Mouse (Mus musculus): ENCODE data around the gene Cnbd2. TPM values are rescaled to one million over a fixed set of nuclear protein-coding genes. Genes with fewer than 3 reads are reported as not detected.
A peak's percentile ranks its signal among the peaks of the same experiment; 100 is the strongest.

Gene Cnbd2
- 1 to 10 TPM; 4.1 to 4.7 TPM for total RNA-seq (2021)

GRCm38 (mm10) chr2:156312297-156312897 lies at the start of gene Cnbd2, which contains the start of gene Scand1:
TSS of gene Cnbd2 (plus strand) at chr2:156312299.
TSS of gene Scand1 (minus strand) at chr2:156312704.
- intact Hi-C loops (cut with DNase I), result no loop called here
- peak; percentile 83 for DNase-seq

GRCm38 (mm10) chr2:156263204-156263893 lies 48.8 kb upstream of the Cnbd2 start:
- intact Hi-C loops (cut with DNase I), result no loop called here
- no peak for DNase-seq

GRCm38 (mm10) chr2:156267636-156268035 lies 44.5 kb upstream of the Cnbd2 start:
- DNase-seq, result no peak
- intact Hi-C loops (cut with DNase I), result no loop called here

GRCm38 (mm10) chr2:156272553-156272952 lies 39.5 kb upstream of the Cnbd2 start:
- intact Hi-C loops (cut with DNase I), result loop anchor here (10.0 kb wide), 1 partner anchor 88 kb away; the partner anchor contains the start of gene Rbm39
- DNase-seq, result no peak

GRCm38 (mm10) chr2:156278226-156279017 lies 33.7 kb upstream of the Cnbd2 start:
- DNase-seq, result peak; percentile 77
- intact Hi-C loops (cut with DNase I), result loop anchor here (10.0 kb wide), 1 partner anchor 94 kb away; the partner anchor contains the start of gene Rbm39

- intact Hi-C loops (cut with DNase I), result no loop called here
- DNase-seq, result peak; percentile 17
Observed at GRCm38 (mm10) chr2:156281227-156281626, 30.9 kb upstream of the Cnbd2 start.

GRCm38 (mm10) chr2:156285161-156285560 lies 26.9 kb upstream of the Cnbd2 start:
- intact Hi-C loops (cut with DNase I), result no loop called here
- DNase-seq, result no peak

- intact Hi-C loops (cut with DNase I), result no loop called here
Observed at GRCm38 (mm10) chr2:156286733-156287132, 25.4 kb upstream of the Cnbd2 start.

GRCm38 (mm10) chr2:156288222-156288621 lies 23.9 kb upstream of the Cnbd2 start:
- intact Hi-C loops (cut with DNase I), result no loop called here
- no peak for DNase-seq

More at GRCm38 (mm10) chr2:156286733-156287132, 25.4 kb upstream of the Cnbd2 start:
- no peak for DNase-seq

GRCm38 (mm10) chr2:156289552-156290160 lies 22.4 kb upstream of the Cnbd2 start:
- intact Hi-C loops (cut with DNase I), result no loop called here
- DNase-seq, result peak; percentile 10

GRCm38 (mm10) chr2:156291998-156292397 lies 20.1 kb upstream of the Cnbd2 start:
- intact Hi-C loops (cut with DNase I), result no loop called here
- no peak for DNase-seq

GRCm38 (mm10) chr2:156295601-156296063 lies 16.5 kb upstream of the Cnbd2 start:
- DNase-seq, result no peak
- intact Hi-C loops (cut with DNase I), result no loop called here

- intact Hi-C loops (cut with DNase I), result no loop called here
- no peak for DNase-seq
Observed at GRCm38 (mm10) chr2:156296190-156296589, 15.9 kb upstream of the Cnbd2 start.

- DNase-seq, result no peak
- intact Hi-C loops (cut with DNase I), result no loop called here
Observed at GRCm38 (mm10) chr2:156297653-156298052, 14.4 kb upstream of the Cnbd2 start.

- intact Hi-C loops (cut with DNase I), result no loop called here
- no peak for DNase-seq
Observed at GRCm38 (mm10) chr2:156298458-156298857, 13.6 kb upstream of the Cnbd2 start.

- no peak for DNase-seq
- intact Hi-C loops (cut with DNase I), result no loop called here
Observed at GRCm38 (mm10) chr2:156302063-156302462, 10.0 kb upstream of the Cnbd2 start.

- intact Hi-C loops (cut with DNase I), result no loop called here
- DNase-seq, result peak; percentile 15
Observed at GRCm38 (mm10) chr2:156304351-156304750, 7.7 kb upstream of the Cnbd2 start.

GRCm38 (mm10) chr2:156305818-156306217 lies 6.3 kb upstream of the Cnbd2 start:
- intact Hi-C loops (cut with DNase I), result no loop called here
- no peak for DNase-seq

- intact Hi-C loops (cut with DNase I), result no loop called here
- DNase-seq, result peak; percentile 32
Observed at GRCm38 (mm10) chr2:156307261-156307660, 4.8 kb upstream of the Cnbd2 start.

GRCm38 (mm10) chr2:156309948-156310347 lies 2.2 kb upstream of the Cnbd2 start:
- no peak for DNase-seq
- intact Hi-C loops (cut with DNase I), result no loop called here

GRCm38 (mm10) chr2:156310455-156310854 lies 1.6 kb upstream of the Cnbd2 start:
- DNase-seq, result no peak
- intact Hi-C loops (cut with DNase I), result no loop called here

All from left cerebral cortex, postnatal 4 days (tissue).